Mouse (Mus musculus) spleen, adult 18-20 months (tissue): ENCODE measurements at regions not wholly inside any gene's neighbourhood (a gene's known extent, or its start where the extent isn't known, plus 50 kb on each side); places are given as distances from the start of the nearest gene placed in this dataset.

Experiments used
- DNase-seq, 2 experiments: peaks; one replicate each; pipeline ENCODE4 v3.0.0; 2022; ENCODE audit warnings: mixed read lengths in 2 of 2

GRCm38 (mm10) chr2:124718985-124719384, 348.9 kb upstream of the Slc24a5 start:
- no peak for DNase-seq

DNA sequence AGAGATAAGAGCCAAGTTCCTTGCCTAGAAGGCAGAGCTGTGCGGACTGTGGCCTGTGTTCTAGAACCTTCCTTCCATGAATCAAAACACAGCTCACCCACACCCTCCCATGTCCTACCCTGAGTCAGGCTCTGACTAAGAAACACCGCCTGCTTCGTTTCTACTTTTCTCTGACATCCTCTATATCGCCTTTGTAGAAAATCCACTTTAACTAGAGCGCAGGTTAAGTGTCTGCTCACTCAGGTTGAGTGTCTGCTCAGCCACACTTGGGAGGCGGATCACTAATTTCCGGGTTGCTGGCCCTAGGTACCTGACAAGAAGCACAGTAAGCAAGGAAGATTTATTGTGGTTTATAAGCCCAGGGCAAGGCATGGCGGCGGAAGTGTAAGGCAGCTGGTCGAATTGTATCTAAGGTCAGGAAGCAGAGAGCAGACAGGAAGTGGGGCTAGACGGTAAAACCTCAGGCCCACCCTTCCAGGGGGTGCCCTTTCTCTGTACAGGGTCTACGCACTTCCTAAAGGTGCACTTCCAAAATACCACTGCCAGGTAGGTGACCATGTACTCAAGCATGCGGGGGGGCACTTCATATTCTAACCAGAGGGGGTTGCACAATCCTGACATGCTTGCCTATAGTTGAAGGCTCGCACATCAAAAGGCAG, 348.0 kb upstream of the Slc24a5 start:
- DNase-seq = peak; percentile 16 to 23

DNA sequence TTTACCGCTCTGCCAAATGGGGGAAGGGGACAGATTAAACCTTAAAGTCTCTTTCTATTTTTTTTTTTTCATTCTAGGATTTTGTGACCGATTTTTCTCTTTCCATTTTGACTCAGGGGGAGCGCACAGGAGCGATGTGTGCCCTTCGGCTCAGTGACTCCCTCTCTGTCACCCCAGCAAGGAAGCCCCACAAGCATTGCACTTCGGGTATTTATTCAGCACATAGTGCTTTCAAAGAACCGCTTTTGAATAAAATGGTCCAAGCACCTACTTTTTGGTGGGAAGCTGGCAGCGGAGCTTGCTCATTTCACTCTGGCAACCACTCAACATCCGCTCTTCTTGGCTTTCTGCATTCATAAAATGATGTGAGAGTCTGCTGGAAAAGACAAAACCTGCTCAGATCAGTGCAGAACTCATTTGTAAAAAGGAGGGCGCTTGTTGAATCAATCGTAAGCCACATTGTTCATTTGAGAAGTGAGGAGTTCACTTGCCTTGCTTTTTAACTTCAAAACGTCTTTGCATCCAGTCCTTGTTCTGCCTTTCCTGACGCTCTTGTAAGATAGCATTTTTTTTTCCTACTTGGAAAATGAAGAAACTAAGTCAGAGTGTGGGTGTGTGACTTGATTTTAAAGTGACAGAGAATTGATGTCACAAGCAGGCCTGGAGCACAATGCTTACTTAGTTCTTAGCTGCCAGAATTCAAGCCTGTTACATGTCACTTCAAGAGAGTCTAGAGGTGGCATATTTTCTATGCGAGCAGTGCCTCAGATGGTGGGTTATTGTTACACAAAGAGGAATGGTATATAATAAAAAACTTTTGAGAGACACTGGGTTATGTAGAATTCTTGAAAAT, 347.1 kb upstream of the Slc24a5 start:
- no peak for DNase-seq

DNA sequence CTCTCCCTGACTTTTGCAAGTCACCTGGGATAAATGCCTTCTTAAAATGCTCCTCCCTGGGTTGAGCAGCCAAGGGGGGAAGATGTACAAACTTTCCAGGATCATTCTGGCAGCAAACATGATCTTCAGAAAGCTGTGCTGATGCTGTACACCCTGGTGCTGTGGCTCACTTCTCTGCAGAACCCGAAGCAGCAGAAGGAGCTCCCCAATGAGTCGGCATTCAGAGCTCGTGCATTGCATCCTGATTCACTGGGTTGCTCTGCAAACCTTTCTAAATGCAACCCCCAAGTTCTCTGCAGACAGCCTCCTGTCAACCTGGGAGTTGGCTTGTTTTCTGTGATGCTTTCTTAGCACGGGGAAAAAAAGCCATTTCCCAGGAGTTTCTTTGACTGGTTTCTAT, 343.8 kb upstream of the Slc24a5 start:
- DNase-seq = no peak

DNA sequence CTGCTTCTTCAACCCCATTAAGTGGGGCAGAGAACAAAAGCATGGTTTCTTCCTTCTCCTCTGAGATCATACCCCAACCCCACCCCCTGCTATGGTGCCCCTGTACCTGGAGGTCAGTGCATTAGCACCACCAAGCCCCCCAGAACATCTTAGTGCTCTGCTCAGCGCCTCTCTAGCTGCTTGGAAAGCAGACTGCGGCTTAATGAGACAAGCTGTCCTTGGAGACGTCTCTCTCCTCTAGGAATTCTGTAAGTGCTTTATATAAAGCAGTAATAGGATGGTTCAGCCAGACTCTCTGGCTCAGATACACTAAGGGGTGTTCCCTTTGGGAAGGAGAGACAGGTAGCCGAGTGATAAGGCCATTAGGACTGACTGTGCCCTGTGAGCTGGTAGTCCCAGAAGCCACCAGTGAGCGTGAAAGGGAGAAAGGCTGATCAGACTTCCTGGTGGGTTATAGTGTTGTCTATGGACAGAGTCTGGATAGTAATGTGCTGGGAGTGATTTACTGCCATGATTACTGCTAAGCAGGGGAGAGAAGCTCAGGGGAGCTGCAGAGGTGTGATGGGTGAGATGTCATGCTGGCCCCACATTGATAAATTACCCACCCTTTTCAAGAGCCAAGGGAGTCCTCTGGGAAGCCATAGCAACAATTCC, 343.0 kb upstream of the Slc24a5 start:
- DNase-seq = no peak

DNA sequence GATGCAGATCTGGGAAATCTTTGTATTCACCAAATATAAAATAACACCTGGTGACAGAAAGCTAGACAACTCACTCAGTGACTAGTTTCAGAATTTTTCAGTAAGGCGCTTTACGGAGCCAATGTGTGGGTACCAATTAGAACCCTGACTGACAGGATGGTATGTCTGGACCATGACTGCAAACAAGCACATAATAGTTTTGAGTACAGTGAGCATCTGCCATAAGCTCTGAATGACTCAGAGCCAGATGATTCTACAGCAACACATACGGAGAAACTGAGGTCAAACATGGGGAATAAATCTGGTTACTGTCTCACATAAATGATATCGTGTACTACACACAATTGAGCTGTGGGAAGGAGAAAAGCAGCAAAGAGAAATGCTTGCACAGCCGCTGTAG, 339.9 kb upstream of the Slc24a5 start:
- DNase-seq = no peak

- no peak for DNase-seq
Measured at GRCm38 (mm10) chr2:124732593-124732992, 335.3 kb upstream of the Slc24a5 start.

- DNase-seq = no peak
Measured at GRCm38 (mm10) chr2:124740848-124741247, 327.1 kb upstream of the Slc24a5 start.

- DNase-seq = no peak
Measured at GRCm38 (mm10) chr2:124742964-124743363, 325.0 kb upstream of the Slc24a5 start.

DNA sequence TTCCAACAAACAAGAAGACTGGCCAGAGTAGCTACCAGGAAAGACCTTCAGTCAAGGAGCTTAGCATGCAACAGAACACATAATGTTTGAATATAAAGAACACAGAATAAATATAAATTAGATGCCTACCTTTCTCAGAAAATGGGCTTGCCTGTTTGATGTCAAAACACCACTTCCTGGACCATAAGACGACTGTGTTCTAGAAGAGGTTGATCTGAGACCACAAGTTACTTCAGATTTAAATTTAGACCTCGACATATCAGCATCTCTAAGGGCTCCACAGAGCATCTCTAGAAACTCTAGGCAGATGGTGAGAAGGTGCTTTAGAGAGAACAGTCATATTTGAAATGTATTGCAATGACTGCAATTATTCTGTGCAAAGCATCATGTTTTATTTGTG, 322.9 kb upstream of the Slc24a5 start:
- DNase-seq = no peak

GRCm38 (mm10) chr2:124747119-124747518, 320.8 kb upstream of the Slc24a5 start:
- DNase-seq = no peak

- DNase-seq = no peak
Measured at GRCm38 (mm10) chr2:124747627-124748026, 320.3 kb upstream of the Slc24a5 start.

- no peak for DNase-seq
Measured at GRCm38 (mm10) chr2:124751832-124752231, 316.1 kb upstream of the Slc24a5 start.

- no peak for DNase-seq
Measured at GRCm38 (mm10) chr2:124753717-124754116, 314.2 kb upstream of the Slc24a5 start.

DNA sequence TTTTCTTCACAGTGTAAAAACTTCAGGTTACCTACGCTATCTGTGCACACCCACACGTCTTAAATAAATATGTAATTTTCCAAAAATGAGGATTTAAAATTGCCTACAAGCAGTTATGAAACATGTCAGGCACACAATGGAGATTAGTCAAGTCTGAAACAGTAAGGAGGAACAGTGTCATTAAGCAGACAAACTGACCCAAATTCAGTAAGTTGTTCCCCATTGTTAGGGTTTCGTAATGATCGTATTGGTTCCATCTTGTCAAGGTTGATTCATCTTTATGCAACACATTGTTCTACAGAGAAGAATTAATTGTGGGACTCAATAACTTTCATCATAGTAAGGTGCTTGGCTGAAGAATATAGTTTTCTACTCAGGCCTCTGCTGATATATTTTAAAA, 312.7 kb upstream of the Slc24a5 start:
- no peak for DNase-seq

GRCm38 (mm10) chr2:124758992-124759391, 308.9 kb upstream of the Slc24a5 start:
- no peak for DNase-seq

GRCm38 (mm10) chr2:124763650-124764049, 304.3 kb upstream of the Slc24a5 start:
- DNase-seq = no peak

- no peak for DNase-seq
Measured at GRCm38 (mm10) chr2:124764186-124764910, 303.6 kb upstream of the Slc24a5 start.

DNA sequence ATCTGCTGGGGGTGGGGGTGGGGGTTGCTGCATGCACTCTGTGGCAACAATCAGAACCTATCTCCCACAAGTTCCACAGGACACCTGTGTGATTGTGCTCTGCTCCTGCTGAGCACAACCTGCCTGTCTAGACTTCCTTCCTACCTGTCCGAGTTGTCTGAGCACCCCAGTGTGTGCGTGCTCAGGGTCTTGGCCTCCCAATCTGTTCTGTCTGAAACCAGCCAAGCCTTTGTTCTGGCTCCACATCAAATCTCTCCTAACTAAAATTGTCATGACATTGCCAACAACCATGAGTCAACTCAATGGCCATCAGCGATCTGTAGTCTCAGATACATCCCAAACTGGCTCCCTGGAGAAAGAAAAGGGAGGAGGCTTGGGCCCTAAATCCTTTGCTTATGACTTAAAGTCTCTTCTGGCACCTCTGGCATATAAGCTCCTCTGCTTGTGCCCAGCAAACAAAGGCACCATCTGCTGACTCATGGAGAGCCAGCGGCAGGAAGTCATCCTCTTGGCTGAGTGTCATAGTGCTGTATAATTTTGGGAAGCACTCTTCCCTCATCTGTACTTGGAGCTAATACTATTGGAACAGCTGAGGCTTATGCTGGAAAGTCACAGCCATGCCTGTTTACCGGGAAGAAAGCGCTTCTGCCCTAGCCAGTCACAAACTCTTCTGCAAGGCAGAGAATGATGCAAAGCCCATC, 298.5 kb upstream of the Slc24a5 start:
- no peak for DNase-seq

GRCm38 (mm10) chr2:124770028-124770427, 297.9 kb upstream of the Slc24a5 start:
- DNase-seq = no peak

GRCm38 (mm10) chr2:124772055-124772708, 295.7 kb upstream of the Slc24a5 start:
- DNase-seq = no peak

DNA sequence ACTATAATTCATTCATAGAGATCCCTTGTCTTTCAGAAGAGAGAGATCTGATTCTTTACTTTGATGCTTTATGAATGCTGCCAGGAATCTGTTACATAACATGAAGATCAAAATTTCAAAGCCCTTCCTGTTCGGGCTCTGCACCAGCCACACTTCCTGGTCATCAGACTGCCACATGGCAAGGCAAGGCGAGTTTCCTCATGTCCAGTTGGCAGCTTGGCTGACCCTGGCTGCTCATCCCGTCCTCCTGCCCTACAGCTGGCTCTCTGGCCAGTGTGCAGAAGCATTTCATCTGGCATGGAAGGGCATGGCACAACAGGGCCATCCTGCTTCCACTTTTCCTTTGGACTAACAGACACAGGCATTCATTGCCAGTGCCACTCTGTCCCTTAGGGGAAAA, 292.2 kb upstream of the Slc24a5 start:
- DNase-seq = no peak
